Comparison of ENCODE assay signal across 8 mouse cellular contexts in genomic region chr7:142060185-142060930, GRCm38 (mm10). TPM values are rescaled to one million over a fixed set of nuclear protein-coding genes. Genes with fewer than 3 reads are reported as not detected.
DNase-seq lines count a peak whose midpoint lies in the region; ATAC-seq and TF ChIP-seq lines count a peak whose summit lies in the region.

No protein-coding gene starts in this region.

- no peak for TF ChIP-seq EP300 in stomach, postnatal 0 days (optimal IDR thresholded peaks at IDR 0.05)

- H3K4me1 ChIP-seq in hindbrain, embryonic 12.5 days: peaks cover 19% of the 10 kb centered on the region
- H3K4me1 ChIP-seq in stomach, postnatal 0 days (replicated peaks; ENCODE audit: control insufficient read depth, insufficient read depth): peaks cover 16% of the 10 kb centered on the region

- H3K27me3 ChIP-seq in hindbrain, embryonic 12.5 days: peaks cover 7% of the 10 kb centered on the region; the same call in 1 of the 2 replicates
- H3K27me3 ChIP-seq in stomach, postnatal 0 days (ENCODE audit: control insufficient read depth, insufficient read depth, low read length): no peaks in the 10 kb centered on the region

- peak overlapping the region; percentile 95 for H3K4me3 ChIP-seq in hindbrain, embryonic 12.5 days
- H3K4me3 ChIP-seq in stomach, postnatal 0 days (ENCODE audit: low read depth, low read length): peak overlapping the region; percentile 95

- DNase-seq in frontal cortex, postnatal 10 days (ENCODE audit: low spot score in 2 of 2): no peak
- DNase-seq in urinary bladder, postnatal 25 days (ENCODE audit: low spot score): peak; percentile 19
- DNase-seq in urinary bladder, adult 2 months (ENCODE audit: low spot score): no peak
- DNase-seq in lung, postnatal 14 days: peak; percentile 22
- no peak for DNase-seq in stomach, postnatal 0 days (ENCODE audit: low spot score)

- no peaks in the 10 kb centered on the region for H3K9me3 ChIP-seq in hindbrain, embryonic 12.5 days (replicated peaks)
- no peaks in the 10 kb centered on the region for H3K9me3 ChIP-seq in stomach, postnatal 0 days (ENCODE audit: control insufficient read depth, low read length)

- H3K27ac ChIP-seq in hindbrain, embryonic 12.5 days: peak overlapping the region; percentile 68
- H3K27ac ChIP-seq in stomach, postnatal 0 days (replicated peaks): peak overlapping the region; percentile 96

- H3K4me2 ChIP-seq in hindbrain, embryonic 12.5 days (replicated peaks): peak overlapping the region; percentile 98
- peak overlapping the region; percentile 85 for H3K4me2 ChIP-seq in stomach, postnatal 0 days (replicated peaks; ENCODE audit: low read depth)

- no peak for TF ChIP-seq CTCF in stomach, postnatal 0 days (IDR thresholded peaks at IDR 0.05; ENCODE audit: low read depth)

- peak overlapping the region; percentile 93 for H3K9ac ChIP-seq in hindbrain, embryonic 12.5 days
- peak overlapping the region; percentile 97 for H3K9ac ChIP-seq in stomach, postnatal 0 days (ENCODE audit: low read length)

- H3K36me3 ChIP-seq in hindbrain, embryonic 12.5 days: peaks cover 11% of the 10 kb centered on the region; the same call in 1 of the 2 replicates
- H3K36me3 ChIP-seq in stomach, postnatal 0 days (ENCODE audit: control insufficient read depth, insufficient read depth, low read length): 0 out of 2 replicates have a peak, but pooled peaks cover under 1% of the 10 kb centered on the region

- ATAC-seq in frontal cortex, adult (ENCODE audit: low TSS enrichment): peak; percentile 22; the same call in 1 of the 2 replicates
- peak; percentile 59 for ATAC-seq in hindbrain, embryonic 12.5 days (ENCODE audit: low FRiP score)
- peak; percentile 22 for ATAC-seq in stomach, postnatal 0 days (ENCODE audit: low FRiP score, low TSS enrichment)
- ATAC-seq in granulocyte monocyte progenitor cell, adult 5-6 weeks (replicated peaks; ENCODE audit: poor library complexity, severe bottlenecking): no peak

- 2% methylated on average over 59 of the region's 66 CpGs for WGBS in hindbrain, embryonic 12.5 days
- WGBS in stomach, postnatal 0 days: 2% methylated on average over 48 of the region's 66 CpGs

RNA-seq across cellular contexts. Expression of gene Mob2, which starts 0.5 kb away (rescaled TPM):
- 91.8 and 102 TPM in 2 replicates for polyA plus RNA-seq in urinary bladder, adult 2 months (2012; rRNA removed)
- polyA plus RNA-seq in hindbrain, embryonic 12.5 days (2016; fragmentation: Nextera tagmentation; extraction: Ambion mirVana): 48.0 and 48.8 TPM in 2 replicates
- 61.5 and 65.8 TPM in 2 replicates for polyA plus RNA-seq in stomach, postnatal 0 days (2015; fragmentation: Nextera tagmentation; extraction: Ambion mirVana)
- total RNA-seq in granulocyte monocyte progenitor cell, adult 5-6 weeks (2014; fragmentation: Nextera tagmentation): 57.8 and 60.9 TPM in 2 replicates
- total RNA-seq in granulocyte monocyte progenitor cell, adult 5-6 weeks (2017): 51.2 and 63.4 TPM in 2 replicates

RNA-seq across cellular contexts. Expression of gene Dusp8, which starts 35.3 kb away (rescaled TPM):
- 4.1 and 5.0 TPM in 2 replicates for polyA plus RNA-seq in urinary bladder, adult 2 months (2012; rRNA removed)
- polyA plus RNA-seq in hindbrain, embryonic 12.5 days (2016; fragmentation: Nextera tagmentation; extraction: Ambion mirVana): 49.1 and 53.8 TPM in 2 replicates
- 3.6 and 5.6 TPM in 2 replicates for polyA plus RNA-seq in stomach, postnatal 0 days (2015; fragmentation: Nextera tagmentation; extraction: Ambion mirVana)
- not detected in 2 replicates for total RNA-seq in granulocyte monocyte progenitor cell, adult 5-6 weeks (2014; fragmentation: Nextera tagmentation)
- not detected in 2 replicates for total RNA-seq in granulocyte monocyte progenitor cell, adult 5-6 weeks (2017)

Comparison
In these comparisons a context has a peak if more than half of its experiments do, and no peak if none do; other contexts are left out.
1. DNase-seq: peak in urinary bladder, postnatal 25 days (single experiment) and lung, postnatal 14 days (single experiment); none in frontal cortex, postnatal 10 days (0 of 2), urinary bladder, adult 2 months (single experiment) and stomach, postnatal 0 days (single experiment).